Mouse (Mus musculus): Measurements from ENCODE around the gene Prim2. TPM values are rescaled to one million over a fixed set of nuclear protein-coding genes. Genes with fewer than 3 reads are reported as not detected.
A peak's percentile ranks its signal among the peaks of the same experiment; 100 is the strongest.

Prim2 gene
- polyA plus RNA-seq, 1 experiment from 2014 or later: 61.5 TPM

DNA sequence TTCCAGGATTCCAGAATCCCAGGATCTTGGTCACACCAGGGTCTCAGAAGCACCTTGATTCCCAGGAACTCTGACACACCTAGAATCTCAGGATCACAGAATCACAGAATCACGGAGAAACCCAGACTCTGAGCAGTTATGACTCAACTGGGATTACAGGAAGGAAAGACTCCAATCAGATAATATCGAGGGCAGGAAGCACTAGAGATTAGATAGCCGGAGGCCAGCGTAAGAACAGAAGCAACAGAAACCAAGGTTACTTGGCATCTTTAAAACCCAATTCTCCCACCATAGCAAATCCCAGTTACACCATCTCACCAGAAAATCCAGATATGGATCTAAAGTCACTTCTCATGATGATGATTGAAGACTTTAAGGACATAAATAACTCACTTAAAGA is 113.0 kb downstream of the Prim2 start:
- H3K9me3 ChIP-seq: no peaks in the 10 kb centered on the region
- H3K27ac ChIP-seq: no peak overlapping the region
- no peaks in the 10 kb centered on the region for H3K27me3 ChIP-seq (ENCODE audit: poor library complexity, severe bottlenecking)
- no peaks in the 10 kb centered on the region for H3K4me1 ChIP-seq
- 88% methylated on average over 4 of the region's 4 CpGs for WGBS
- peak; percentile 9 for DNase-seq (ENCODE audit: extremely low spot score, low spot score)
- H3K4me3 ChIP-seq: no peak overlapping the region
- no peaks in the 10 kb centered on the region for H3K36me3 ChIP-seq (replicated peaks)

DNA sequence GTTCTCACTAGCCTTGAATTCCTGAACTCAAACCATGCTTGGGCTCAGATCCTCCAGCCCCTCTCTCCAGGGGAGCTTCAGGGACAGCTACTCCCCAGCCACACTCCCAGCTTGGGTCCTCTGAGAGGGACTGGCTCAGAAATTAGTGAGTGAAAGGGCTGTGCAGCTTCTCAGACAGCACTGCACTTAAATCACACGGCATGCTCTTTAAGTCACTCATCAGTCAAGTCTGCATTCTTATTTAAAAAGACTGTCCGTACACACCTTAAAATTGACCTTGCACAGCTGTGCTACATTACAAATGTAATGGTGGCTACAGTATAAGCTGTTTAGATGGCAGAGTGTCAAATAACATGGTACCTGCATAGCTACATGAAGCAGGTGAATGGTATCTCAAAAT is 114.0 kb downstream of the Prim2 start:
- peak; percentile 12 for DNase-seq (ENCODE audit: extremely low spot score, low spot score)
- no peak overlapping the region for H3K27ac ChIP-seq
- H3K27me3 ChIP-seq (ENCODE audit: poor library complexity, severe bottlenecking): no peaks in the 10 kb centered on the region
- 84% methylated on average over 2 of the region's 2 CpGs for WGBS
- no peaks in the 10 kb centered on the region for H3K36me3 ChIP-seq (replicated peaks)
- H3K4me3 ChIP-seq: no peak overlapping the region
- H3K9me3 ChIP-seq: no peaks in the 10 kb centered on the region
- H3K4me1 ChIP-seq: no peaks in the 10 kb centered on the region

DNA sequence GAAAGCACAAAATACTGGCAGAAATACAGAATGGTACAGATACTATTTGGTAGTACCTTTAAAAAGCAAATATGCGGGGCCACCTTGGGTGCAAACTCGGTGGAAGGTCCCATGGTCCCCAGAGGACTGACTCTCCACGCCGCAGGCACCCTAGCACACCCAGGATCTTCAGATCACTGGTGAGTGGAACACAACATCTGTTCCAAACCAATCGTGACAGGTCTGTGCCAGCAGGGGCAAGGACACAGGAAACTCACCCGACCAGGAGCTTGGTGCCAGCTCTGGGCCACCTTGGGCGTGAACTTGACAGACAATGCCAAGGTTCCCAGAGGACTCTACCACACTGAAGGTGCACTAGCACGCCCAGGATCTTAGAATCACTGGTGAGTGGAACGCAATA is 118.2 kb downstream of the Prim2 start:
- H3K27me3 ChIP-seq (ENCODE audit: poor library complexity, severe bottlenecking): no peaks in the 10 kb centered on the region
- WGBS: 93% methylated on average over 9 of the region's 9 CpGs
- no peaks in the 10 kb centered on the region for H3K36me3 ChIP-seq (replicated peaks)
- no peak overlapping the region for H3K27ac ChIP-seq
- no peaks in the 10 kb centered on the region for H3K9me3 ChIP-seq
- no peaks in the 10 kb centered on the region for H3K4me1 ChIP-seq
- no peak overlapping the region for H3K4me3 ChIP-seq
- DNase-seq (ENCODE audit: extremely low spot score, low spot score): no peak

DNA sequence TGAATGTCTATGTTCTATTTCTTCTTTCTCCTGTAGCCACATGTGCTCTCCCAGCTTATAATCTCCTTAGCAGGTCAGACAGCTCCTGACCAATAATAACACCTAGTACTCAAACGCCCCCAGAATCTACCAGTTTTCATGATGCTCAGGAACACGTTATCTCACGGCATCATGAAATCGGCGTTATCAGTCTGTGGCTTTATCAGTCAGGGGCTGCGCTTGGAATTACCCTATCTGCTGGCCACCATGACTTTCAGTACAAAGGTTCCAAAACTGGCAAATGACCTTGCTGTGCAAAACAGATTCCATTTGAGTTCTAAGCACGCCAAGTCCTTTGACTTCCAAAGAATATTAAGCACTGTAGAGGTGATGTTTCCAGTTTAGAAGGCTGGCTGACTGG is 127.9 kb downstream of the Prim2 start:
- DNase-seq (ENCODE audit: extremely low spot score, low spot score): no peak
- H3K27me3 ChIP-seq (ENCODE audit: poor library complexity, severe bottlenecking): no peaks in the 10 kb centered on the region
- 96% methylated on average over 7 of the region's 7 CpGs for WGBS

DNA sequence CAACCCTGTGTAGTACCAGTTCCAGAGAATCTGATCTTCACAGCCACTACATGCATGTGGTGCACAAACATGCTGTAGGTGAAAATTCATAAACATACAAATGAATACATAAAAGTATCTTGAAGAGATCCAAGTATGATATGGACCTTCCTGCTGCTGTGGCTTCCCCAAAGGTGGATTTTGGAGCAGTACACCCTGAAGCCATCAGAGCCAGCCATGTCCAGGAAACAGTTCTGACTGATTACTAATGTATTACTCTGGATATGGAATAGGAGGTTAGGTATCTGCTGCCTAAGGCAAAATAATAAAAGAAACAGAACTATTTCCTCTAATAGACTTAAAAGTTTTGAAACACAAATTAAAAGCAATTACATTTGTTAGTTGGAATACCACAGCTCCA is 131.6 kb downstream of the Prim2 start:
- H3K27ac ChIP-seq: no peak overlapping the region
- H3K9me3 ChIP-seq: peaks cover 9% of the 10 kb centered on the region; the same call in 1 of the 2 replicates
- H3K4me1 ChIP-seq: 0 out of 2 replicates have a peak, but pooled peaks cover 3% of the 10 kb centered on the region
- no peak for DNase-seq (ENCODE audit: extremely low spot score, low spot score)
- peaks cover 15% of the 10 kb centered on the region for H3K36me3 ChIP-seq (replicated peaks)
- no peaks in the 10 kb centered on the region for H3K27me3 ChIP-seq (ENCODE audit: poor library complexity, severe bottlenecking)
- no peak overlapping the region for H3K4me3 ChIP-seq

More for the DNA sequence above, 127.9 kb downstream of the Prim2 start:
- peaks cover 15% of the 10 kb centered on the region for H3K36me3 ChIP-seq (replicated peaks)
- peaks cover 8% of the 10 kb centered on the region; the same call in 1 of the 2 replicates for H3K9me3 ChIP-seq
- no peaks in the 10 kb centered on the region for H3K4me1 ChIP-seq
- no peak overlapping the region for H3K27ac ChIP-seq
- H3K4me3 ChIP-seq: no peak overlapping the region

DNA sequence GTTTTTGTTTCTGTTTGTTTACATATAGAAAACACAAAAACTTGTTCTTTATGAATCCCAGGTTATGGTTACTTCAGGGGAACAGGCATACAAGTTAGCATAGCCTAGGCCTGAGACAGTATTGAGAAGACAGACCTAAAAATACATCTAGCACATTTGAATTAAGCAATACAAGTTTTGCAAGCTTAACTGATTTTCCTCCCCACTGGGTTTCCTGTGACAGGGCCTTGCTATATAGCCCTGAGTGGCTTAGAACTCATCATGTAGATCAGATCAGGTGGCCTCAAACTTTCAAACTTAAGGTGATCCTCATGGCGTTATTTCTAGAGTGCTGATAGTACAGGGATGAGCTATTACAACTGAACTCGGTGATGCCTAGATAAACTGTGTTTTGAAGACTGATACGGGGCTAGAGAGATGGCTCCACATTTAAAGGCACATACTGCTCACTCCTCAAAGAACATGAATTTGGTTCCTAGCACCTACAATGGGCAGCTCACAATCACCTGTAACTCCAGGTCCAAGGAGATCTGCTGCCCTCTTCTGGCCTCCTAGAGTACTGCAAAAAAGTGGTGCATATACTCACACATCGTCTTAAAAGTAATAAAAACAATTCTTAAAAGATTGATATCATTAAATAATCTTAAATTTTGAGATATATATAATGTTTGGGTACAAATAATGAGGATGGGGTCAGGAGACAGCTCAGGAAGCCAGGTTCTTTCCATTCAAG is 133.2 kb downstream of the Prim2 start:
- Histone ChIP-seq H3K4me1 (peaks cover 10% of the 10 kb centered on the region; the same call in 1 of the 2 replicates), H3K27ac (no peak overlapping the region), H3K36me3 (replicated peaks) (peaks cover 15% of the 10 kb centered on the region), H3K27me3 (ENCODE audit: poor library complexity, severe bottlenecking) (no peaks in the 10 kb centered on the region), H3K4me3 (no peak overlapping the region), H3K9me3 (peaks cover 9% of the 10 kb centered on the region; the same call in 1 of the 2 replicates)
- WGBS: 98% methylated on average over 4 of the region's 4 CpGs
- DNase-seq (ENCODE audit: extremely low spot score, low spot score): no peak

DNA sequence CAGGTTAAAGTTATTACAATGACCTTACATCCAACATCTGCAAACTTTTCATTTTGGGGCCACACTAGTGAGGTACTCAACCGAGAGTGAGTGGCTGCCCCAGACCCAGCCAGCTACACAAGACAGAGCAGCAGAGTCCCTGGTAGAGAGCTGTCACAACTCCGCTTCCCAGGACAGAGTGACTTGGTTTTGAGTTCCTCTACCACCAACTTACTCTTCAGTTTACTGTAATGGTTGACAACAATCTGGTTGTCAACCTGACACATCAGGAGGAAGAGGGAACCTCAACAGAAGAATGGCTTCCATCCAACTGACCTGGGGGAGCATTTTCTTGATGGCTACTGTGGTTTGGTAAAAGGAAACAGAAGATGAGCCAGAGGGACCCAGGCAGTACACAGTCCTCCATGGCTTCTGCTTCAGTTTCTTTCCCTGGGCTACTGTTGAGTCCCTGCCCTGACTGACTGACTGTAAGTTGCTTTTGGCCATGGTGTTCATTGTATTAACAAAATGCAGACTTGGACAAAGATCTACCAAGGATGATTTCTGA is 134.4 kb downstream of the Prim2 start:
- Histone ChIP-seq H3K4me3 (no peak overlapping the region), H3K36me3 (replicated peaks) (peaks cover 15% of the 10 kb centered on the region), H3K4me1 (peaks cover 12% of the 10 kb centered on the region; the same call in 1 of the 2 replicates), H3K27ac (no peak overlapping the region), H3K9me3 (peaks cover 9% of the 10 kb centered on the region; the same call in 1 of the 2 replicates), H3K27me3 (ENCODE audit: poor library complexity, severe bottlenecking) (no peaks in the 10 kb centered on the region)
- WGBS: 87% methylated on average over 2 of the region's 2 CpGs
- DNase-seq (ENCODE audit: extremely low spot score, low spot score): no peak

DNA sequence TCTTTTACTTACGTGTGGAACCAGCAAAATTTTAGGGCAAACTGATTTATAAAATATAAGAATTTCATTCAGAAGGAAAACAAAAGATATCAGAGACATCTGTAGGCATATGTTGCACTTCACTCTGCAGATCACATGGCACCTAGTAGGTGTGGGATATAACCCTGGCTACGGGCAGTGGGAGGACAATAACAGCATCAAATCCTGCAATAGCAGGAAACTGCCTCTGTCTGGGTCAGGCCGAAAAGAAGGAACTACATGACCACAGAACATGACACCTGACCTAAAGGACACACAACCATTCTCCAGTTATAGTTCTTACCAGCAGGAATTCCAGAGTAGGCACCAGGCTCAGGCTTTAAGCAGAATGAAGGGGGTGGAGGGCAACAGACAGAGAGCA is 137.7 kb downstream of the Prim2 start:
- no peak for DNase-seq (ENCODE audit: extremely low spot score, low spot score)

DNA sequence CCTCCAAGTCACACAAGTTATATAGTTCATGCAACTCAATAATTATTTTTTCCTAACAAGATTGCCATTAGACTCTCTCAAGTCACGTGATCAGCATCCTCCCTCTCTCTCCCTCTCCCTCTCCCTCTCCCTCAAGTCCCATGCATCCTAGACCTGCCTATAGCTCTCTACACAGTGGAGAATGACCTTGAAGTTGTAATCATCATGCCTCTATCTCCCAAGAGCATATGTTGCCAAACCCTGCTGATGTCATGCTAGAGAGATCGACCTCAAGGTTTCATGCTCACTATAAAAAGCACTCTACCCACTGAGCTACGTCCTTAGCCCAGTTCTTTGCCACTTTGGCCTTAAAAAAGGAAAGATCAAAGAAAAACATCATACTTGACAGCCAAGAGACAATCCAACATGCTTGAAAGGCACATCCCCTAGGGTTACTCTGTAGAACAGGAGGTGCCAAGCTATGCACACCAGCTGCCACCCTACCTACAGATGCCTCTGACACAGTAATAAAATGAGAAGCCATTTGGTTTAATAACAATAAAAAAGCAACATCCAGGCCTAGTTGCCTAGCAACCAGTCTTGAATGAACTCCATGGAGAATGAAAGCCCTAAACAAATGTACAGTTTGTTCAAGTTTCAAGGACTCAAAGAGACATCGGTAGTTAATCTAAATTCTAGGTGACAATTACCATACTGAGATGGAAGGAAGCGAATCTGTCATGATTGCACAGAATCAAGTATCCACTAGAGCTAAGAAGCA is 138.3 kb downstream of the Prim2 start:
- H3K36me3 ChIP-seq (replicated peaks): no peaks in the 10 kb centered on the region
- peaks cover 16% of the 10 kb centered on the region; the same call in 1 of the 2 replicates for H3K4me1 ChIP-seq
- 90% methylated on average over 5 of the region's 5 CpGs for WGBS
- no peaks in the 10 kb centered on the region for H3K27me3 ChIP-seq (ENCODE audit: poor library complexity, severe bottlenecking)
- H3K4me3 ChIP-seq: no peak overlapping the region
- H3K27ac ChIP-seq: no peak overlapping the region
- DNase-seq (ENCODE audit: extremely low spot score, low spot score): no peak
- no peaks in the 10 kb centered on the region for H3K9me3 ChIP-seq

More for the DNA sequence above, 137.7 kb downstream of the Prim2 start:
- WGBS: 92% methylated on average over 3 of the region's 3 CpGs
- H3K4me1 ChIP-seq: peaks cover 16% of the 10 kb centered on the region; the same call in 1 of the 2 replicates
- H3K27me3 ChIP-seq (ENCODE audit: poor library complexity, severe bottlenecking): no peaks in the 10 kb centered on the region
- H3K9me3 ChIP-seq: peaks cover 2% of the 10 kb centered on the region; the same call in 1 of the 2 replicates
- H3K27ac ChIP-seq: no peak overlapping the region
- peaks cover 1% of the 10 kb centered on the region for H3K36me3 ChIP-seq (replicated peaks)
- no peak overlapping the region for H3K4me3 ChIP-seq

DNA sequence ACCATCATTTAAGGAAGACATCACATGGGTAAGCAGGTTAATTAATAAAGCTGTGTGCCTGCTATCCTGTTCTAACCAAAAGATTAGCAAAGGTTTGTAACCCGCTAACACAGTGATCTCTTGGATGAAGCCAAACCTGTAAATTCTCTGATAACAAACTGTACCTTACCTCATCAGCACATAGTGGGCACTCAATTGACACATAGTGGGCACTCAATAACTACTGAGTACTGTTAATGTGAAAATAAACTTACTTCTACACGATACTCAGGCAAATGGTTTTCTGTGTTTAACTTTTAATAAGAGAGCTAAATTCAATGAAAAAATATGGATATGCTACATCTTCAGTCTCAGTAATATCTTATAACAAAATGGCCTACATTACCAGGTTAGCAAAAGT is 139.1 kb downstream of the Prim2 start:
- Histone ChIP-seq H3K9me3 (no peaks in the 10 kb centered on the region), H3K4me3 (no peak overlapping the region), H3K4me1 (peaks cover 16% of the 10 kb centered on the region; the same call in 1 of the 2 replicates), H3K27ac (no peak overlapping the region), H3K36me3 (replicated peaks) (no peaks in the 10 kb centered on the region), H3K27me3 (ENCODE audit: poor library complexity, severe bottlenecking) (no peaks in the 10 kb centered on the region)
- 95% methylated on average over 2 of the region's 2 CpGs for WGBS
- no peak for DNase-seq (ENCODE audit: extremely low spot score, low spot score)

DNA sequence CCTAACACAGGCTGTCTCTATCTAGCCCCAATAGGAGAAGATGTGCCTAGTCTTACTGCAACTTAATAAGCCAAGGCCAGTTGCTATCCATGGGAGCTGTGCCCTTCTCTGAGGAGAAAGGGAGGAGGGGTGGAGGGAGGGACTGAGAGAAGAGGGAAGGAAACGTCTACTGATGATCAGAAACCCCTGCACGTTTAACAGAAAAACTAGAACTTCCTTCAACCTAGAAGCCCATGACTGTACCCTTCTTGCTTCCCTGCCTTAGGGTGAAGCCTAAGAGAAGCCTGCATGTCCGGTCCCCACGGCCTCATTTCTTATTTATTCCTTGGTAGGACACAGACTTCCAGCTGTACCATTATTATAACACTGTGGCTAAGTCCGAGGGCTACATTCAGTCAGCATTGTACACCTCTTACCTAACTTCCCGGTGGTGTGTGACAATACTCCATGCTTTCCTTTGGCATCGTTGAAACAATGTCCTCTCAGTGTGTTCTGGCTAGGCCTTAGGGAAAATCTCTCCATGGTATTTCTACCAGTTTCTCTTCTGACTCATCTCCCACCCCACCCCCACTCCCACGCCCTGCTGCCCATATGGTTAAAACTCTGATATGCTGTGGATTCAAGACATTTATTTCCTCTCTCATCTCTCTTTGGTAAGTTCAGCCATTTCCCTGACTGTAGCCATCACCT is 139.9 kb downstream of the Prim2 start:
- Histone ChIP-seq H3K9me3 (no peaks in the 10 kb centered on the region), H3K27me3 (ENCODE audit: poor library complexity, severe bottlenecking) (no peaks in the 10 kb centered on the region), H3K4me1 (peaks cover 16% of the 10 kb centered on the region; the same call in 1 of the 2 replicates), H3K36me3 (replicated peaks) (no peaks in the 10 kb centered on the region), H3K4me3 (no peak overlapping the region), H3K27ac (no peak overlapping the region)
- WGBS: 87% methylated on average over 8 of the region's 8 CpGs
- DNase-seq (ENCODE audit: extremely low spot score, low spot score): no peak

DNA sequence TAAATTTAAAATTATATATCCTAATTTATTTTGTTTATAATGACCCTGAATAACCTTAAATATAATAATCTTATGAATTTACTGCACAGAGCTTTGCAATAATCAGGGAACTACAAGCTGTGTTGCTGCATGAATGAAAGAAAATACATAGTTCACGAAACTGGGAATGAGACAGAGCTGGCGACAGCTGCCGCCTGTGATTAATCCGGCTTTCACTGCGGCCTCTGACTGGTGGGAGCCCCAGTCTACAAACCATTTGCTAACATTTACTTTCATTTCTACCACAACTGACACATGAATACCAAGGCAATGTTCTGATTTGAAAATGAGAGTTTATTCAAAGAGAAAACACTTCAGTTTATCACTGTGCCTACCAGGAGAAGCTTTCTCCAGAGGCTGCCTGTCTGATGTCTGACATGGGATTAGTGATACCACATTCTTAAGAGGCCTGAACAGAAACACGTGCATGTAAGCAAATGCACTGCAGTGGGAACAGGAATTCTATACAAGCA is 142.2 kb downstream of the Prim2 start:
- Histone ChIP-seq H3K36me3 (replicated peaks) (no peaks in the 10 kb centered on the region), H3K27ac (no peak overlapping the region), H3K9me3 (no peaks in the 10 kb centered on the region), H3K4me1 (peaks cover 13% of the 10 kb centered on the region; the same call in 1 of the 2 replicates), H3K27me3 (ENCODE audit: poor library complexity, severe bottlenecking) (no peaks in the 10 kb centered on the region), H3K4me3 (no peak overlapping the region)
- DNase-seq (ENCODE audit: extremely low spot score, low spot score): no peak
- WGBS: 84% methylated on average over 6 of the region's 6 CpGs

Data from forebrain, embryonic 10.5 days (tissue).